Mouse (Mus musculus) stomach, embryonic 15.5 days (tissue): ENCODE data around the gene Twnk. TPM values are rescaled to one million over a fixed set of nuclear protein-coding genes. Genes with fewer than 3 reads are reported as not detected.

Source experiments
- ATAC-seq: fragments of 200-750 bp; cut with Nextera tagmentation; 2 replicates; pipeline ENCODE4 v1.8.0; 2017; ENCODE audit warnings: low read depth, moderate number of reproducible peaks, moderate TSS enrichment; ENCODE audit not compliant: insufficient read depth, low FRiP score
- H3K27ac ChIP-seq: fragments of 300-500 bp; sonication (generic); 2 replicates; pipeline ENCODE4 v1.5.1; 2015; ENCODE audit warnings: mild to moderate bottlenecking, inconsistent platforms
- H3K27me3 ChIP-seq: fragments of 300-500 bp; sonication (generic); replicated peaks from 2 replicates; pipeline ENCODE4 v1.6.1; 2015; ENCODE audit warnings: inconsistent platforms
- H3K36me3 ChIP-seq: fragments of 300-500 bp; sonication (generic); 2 replicates; pipeline ENCODE4 v1.6.1; 2015; ENCODE audit warnings: inconsistent platforms
- H3K4me1 ChIP-seq: fragments of 300-500 bp; sonication (generic); 2 replicates; pipeline ENCODE4 v1.6.1; 2015; ENCODE audit warnings: inconsistent platforms
- H3K4me2 ChIP-seq: fragments of 300-500 bp; sonication (generic); 2 replicates; pipeline ENCODE4 v1.6.1; 2015; ENCODE audit warnings: mild to moderate bottlenecking, inconsistent platforms
- H3K4me3 ChIP-seq: fragments of 300-500 bp; sonication (generic); replicated peaks from 2 replicates; pipeline ENCODE4 v1.5.1; 2015; ENCODE audit warnings: inconsistent platforms
- H3K9ac ChIP-seq: fragments of 300-500 bp; sonication (generic); 2 replicates; pipeline ENCODE4 v1.6.1; 2015; ENCODE audit warnings: inconsistent platforms
- H3K9me3 ChIP-seq: fragments of 300-500 bp; sonication (generic); 2 replicates; pipeline ENCODE4 v1.6.1; 2016; ENCODE audit warnings: inconsistent platforms
- WGBS: fragments of 180-500 bp; shearing (Covaris S2); methylation state at CpG from one replicate; pipeline ENCODE4 v1.1.7; 2015; 5-methylcytosine and 5-hydroxymethylcytosine counted together
- polyA plus RNA-seq: library from polyadenylated mRNA; unstranded; fragments of >200 nt; fragmentation: Nextera tagmentation; extraction: Ambion mirVana; gene quantifications from 2 replicates; pipeline ENCODE4 v1.2.1, GENCODE M21; 2015

The Twnk gene
- polyA plus RNA-seq, 1 experiment from 2014 or later: 18.3 TPM

- Histone ChIP-seq H3K9me3 (no peaks in the 10 kb centered on the region), H3K27me3 (no peaks in the 10 kb centered on the region), H3K4me2 (peak overlapping the region; percentile 95), H3K36me3 (no peaks in the 10 kb centered on the region), H3K4me3 (peak overlapping the region; percentile 59), H3K27ac (peak overlapping the region; percentile 100), H3K4me1 (peaks cover 53% of the 10 kb centered on the region), H3K9ac (peak overlapping the region; percentile 40; the same call in 1 of the 2 replicates)
- peak; percentile 21; the same call in 1 of the 2 replicates for ATAC-seq
- under 1% methylated on average over 18 of the region's 18 CpGs for WGBS
Measured at GRCm38 (mm10) chr19:45016341-45017215, 11.1 kb downstream of the Twnk start.

GRCm38 (mm10) chr19:45017216-45017771 lies 11.8 kb downstream of the Twnk start:
- Histone ChIP-seq H3K9ac (peak overlapping the region; percentile 58; the same call in 1 of the 2 replicates), H3K27me3 (no peaks in the 10 kb centered on the region), H3K9me3 (no peaks in the 10 kb centered on the region), H3K27ac (peak overlapping the region; percentile 100), H3K36me3 (no peaks in the 10 kb centered on the region), H3K4me1 (peaks cover 55% of the 10 kb centered on the region), H3K4me3 (peak overlapping the region; percentile 59), H3K4me2 (peak overlapping the region; percentile 95)
- WGBS: 0% methylated on average over 14 of the region's 27 CpGs
- peak; percentile 23 for ATAC-seq

DNA sequence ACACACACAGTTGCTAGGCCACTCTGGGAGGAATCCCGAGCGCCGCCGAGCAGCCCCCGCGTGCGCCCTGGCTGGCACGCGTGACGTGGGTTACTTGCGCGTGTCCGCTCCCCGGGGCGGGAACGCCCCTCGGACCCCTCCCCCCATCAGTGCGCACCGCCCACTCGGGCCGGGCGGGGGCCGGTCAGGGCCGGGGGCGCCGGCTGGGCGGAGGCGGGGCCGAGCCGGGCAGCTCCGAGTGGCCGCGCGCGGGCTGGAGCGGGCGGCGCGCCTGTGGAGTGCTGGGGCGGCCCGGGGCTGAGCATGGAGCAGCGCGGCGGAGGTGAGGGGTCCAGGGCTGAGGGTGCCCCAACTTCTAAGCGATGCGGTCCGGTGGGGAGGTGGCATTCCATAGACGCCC lies 12.4 kb downstream of the Twnk start:
- peak overlapping the region; percentile 100 for H3K27ac ChIP-seq
- H3K4me3 ChIP-seq: peak overlapping the region; percentile 59
- peak overlapping the region; percentile 58; the same call in 1 of the 2 replicates for H3K9ac ChIP-seq
- peak overlapping the region; percentile 95 for H3K4me2 ChIP-seq
- peak; percentile 52 for ATAC-seq
- no peaks in the 10 kb centered on the region for H3K9me3 ChIP-seq
- under 1% methylated on average over 48 of the region's 48 CpGs for WGBS
- H3K27me3 ChIP-seq: no peaks in the 10 kb centered on the region
- H3K4me1 ChIP-seq: peaks cover 52% of the 10 kb centered on the region
- H3K36me3 ChIP-seq: 0 out of 2 replicates have a peak, but pooled peaks cover 5% of the 10 kb centered on the region

DNA sequence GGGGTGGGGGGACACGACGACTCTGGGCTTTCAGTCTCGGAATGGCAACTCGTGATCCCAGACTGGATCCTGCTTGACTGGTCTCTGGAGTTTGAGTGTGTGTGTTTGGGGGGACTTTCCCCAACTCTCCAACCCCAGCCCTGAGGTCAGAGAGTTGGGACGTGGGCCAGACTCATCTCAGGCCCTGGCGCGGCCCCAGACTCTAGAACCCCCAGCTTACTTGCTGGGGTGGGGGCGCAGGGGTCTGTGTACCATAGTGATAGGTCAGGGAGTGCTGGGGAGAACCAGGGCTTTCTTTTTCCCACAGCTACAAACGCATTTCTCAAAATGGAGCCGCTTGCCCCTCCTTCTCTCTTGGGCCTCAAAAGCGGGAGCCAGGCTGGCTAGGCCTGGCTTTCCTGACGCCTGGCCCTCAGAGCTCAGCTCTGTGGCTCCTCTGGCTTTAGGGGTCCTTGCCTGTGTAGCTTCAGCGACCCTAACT lies 12.9 kb downstream of the Twnk start:
- Histone ChIP-seq H3K9ac (peak overlapping the region; percentile 58; the same call in 1 of the 2 replicates), H3K36me3 (peaks cover 6% of the 10 kb centered on the region; the same call in 1 of the 2 replicates), H3K9me3 (no peaks in the 10 kb centered on the region), H3K4me1 (peaks cover 47% of the 10 kb centered on the region), H3K4me2 (peak overlapping the region; percentile 95), H3K27ac (peak overlapping the region; percentile 100), H3K4me3 (peak overlapping the region; percentile 59), H3K27me3 (no peaks in the 10 kb centered on the region)
- under 1% methylated on average over 13 of the region's 13 CpGs for WGBS
- ATAC-seq: peak; percentile 1; the same call in 1 of the 2 replicates

GRCm38 (mm10) chr19:45020348-45020747 lies 14.9 kb downstream of the Twnk start:
- Histone ChIP-seq H3K4me1 (peaks cover 37% of the 10 kb centered on the region), H3K27me3 (no peaks in the 10 kb centered on the region), H3K27ac (0 out of 2 replicates have a peak overlapping the region, but pooled peaks have one; percentile 21), H3K36me3 (peaks cover 21% of the 10 kb centered on the region), H3K9me3 (no peaks in the 10 kb centered on the region), H3K4me2 (peak overlapping the region; percentile 95), H3K9ac (no peak overlapping the region; the same call in 1 of the 2 replicates), H3K4me3 (peak overlapping the region; percentile 11; the same call in 1 of the 2 replicates)
- ATAC-seq: no peak
- 49% methylated on average over 6 of the region's 6 CpGs for WGBS

DNA sequence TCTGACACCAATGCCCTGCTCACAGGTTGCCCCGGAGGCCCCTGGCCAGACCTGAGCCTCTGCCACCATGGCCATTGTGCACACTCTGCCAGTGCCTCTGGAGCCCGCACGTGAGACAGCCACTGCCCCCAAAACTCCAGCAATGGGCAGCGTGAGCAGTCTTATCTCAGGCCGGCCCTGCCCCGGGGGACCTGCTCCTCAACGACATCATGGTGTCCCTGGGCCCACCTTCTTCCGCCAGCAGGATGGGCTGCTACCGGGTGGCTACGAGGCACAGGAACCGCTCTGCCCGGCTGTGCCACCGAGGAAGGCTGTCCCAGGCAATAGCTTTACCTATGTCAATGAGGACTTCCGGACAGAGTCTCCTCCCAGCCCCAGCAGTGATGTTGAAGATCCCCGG lies 15.9 kb downstream of the Twnk start:
- no peak overlapping the region for H3K27ac ChIP-seq
- H3K4me2 ChIP-seq: peak overlapping the region; percentile 95
- H3K4me1 ChIP-seq: peaks cover 34% of the 10 kb centered on the region
- no peaks in the 10 kb centered on the region for H3K9me3 ChIP-seq
- WGBS: 84% methylated on average over 15 of the region's 15 CpGs
- ATAC-seq: no peak
- no peak overlapping the region for H3K4me3 ChIP-seq
- no peak overlapping the region for H3K9ac ChIP-seq
- peaks cover 31% of the 10 kb centered on the region for H3K36me3 ChIP-seq
- H3K27me3 ChIP-seq: no peaks in the 10 kb centered on the region

DNA sequence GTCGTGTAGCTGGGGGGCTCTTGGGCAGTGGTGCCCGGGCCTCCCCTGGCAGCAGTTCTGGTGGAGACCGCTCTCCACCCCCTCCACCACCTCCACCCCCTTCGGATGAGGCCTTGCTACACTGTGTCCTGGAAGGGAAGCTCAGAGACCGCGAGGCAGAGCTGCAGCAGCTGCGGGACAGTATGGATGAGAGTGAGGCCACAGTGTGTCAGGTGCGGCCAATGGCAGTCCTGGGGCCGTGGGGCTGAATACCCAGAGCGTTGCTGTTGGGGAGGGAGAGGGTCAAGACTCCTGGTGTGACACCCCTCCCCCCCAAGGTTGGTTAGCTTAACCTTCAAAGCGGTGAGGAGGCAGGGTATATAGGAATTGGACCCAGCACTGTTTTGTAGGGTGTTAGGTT lies 18.5 kb downstream of the Twnk start:
- H3K4me3 ChIP-seq: no peak overlapping the region
- no peaks in the 10 kb centered on the region for H3K9me3 ChIP-seq
- 86% methylated on average over 11 of the region's 11 CpGs for WGBS
- peaks cover 38% of the 10 kb centered on the region for H3K36me3 ChIP-seq
- no peak overlapping the region for H3K27ac ChIP-seq
- no peak for ATAC-seq
- H3K4me1 ChIP-seq: peaks cover 39% of the 10 kb centered on the region
- H3K4me2 ChIP-seq: no peak overlapping the region
- no peak overlapping the region for H3K9ac ChIP-seq
- H3K27me3 ChIP-seq: no peaks in the 10 kb centered on the region

DNA sequence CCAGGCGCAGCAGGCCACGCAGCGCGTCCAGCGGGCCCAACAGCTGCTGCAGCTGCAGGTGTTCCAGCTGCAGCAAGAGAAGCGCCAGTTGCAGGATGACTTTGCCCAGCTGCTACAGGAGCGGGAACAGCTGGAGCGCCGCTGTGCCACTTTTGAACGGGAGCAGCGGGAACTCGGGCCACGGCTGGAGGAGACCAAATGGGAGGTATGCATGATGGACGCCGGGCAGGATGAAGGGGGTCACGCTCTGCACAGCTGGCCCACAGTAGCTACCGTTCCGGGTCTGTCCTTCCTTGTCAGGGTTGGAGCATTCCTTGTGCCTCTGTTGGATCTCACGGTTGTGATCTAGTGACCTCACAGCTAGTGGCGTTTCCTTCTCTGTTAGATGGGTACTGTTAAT lies 19.3 kb downstream of the Twnk start:
- Histone ChIP-seq H3K27me3 (no peaks in the 10 kb centered on the region), H3K9me3 (no peaks in the 10 kb centered on the region), H3K36me3 (peaks cover 38% of the 10 kb centered on the region), H3K4me3 (no peak overlapping the region), H3K4me2 (no peak overlapping the region), H3K9ac (no peak overlapping the region), H3K4me1 (peaks cover 37% of the 10 kb centered on the region), H3K27ac (no peak overlapping the region)
- ATAC-seq: no peak
- 84% methylated on average over 20 of the region's 20 CpGs for WGBS

DNA sequence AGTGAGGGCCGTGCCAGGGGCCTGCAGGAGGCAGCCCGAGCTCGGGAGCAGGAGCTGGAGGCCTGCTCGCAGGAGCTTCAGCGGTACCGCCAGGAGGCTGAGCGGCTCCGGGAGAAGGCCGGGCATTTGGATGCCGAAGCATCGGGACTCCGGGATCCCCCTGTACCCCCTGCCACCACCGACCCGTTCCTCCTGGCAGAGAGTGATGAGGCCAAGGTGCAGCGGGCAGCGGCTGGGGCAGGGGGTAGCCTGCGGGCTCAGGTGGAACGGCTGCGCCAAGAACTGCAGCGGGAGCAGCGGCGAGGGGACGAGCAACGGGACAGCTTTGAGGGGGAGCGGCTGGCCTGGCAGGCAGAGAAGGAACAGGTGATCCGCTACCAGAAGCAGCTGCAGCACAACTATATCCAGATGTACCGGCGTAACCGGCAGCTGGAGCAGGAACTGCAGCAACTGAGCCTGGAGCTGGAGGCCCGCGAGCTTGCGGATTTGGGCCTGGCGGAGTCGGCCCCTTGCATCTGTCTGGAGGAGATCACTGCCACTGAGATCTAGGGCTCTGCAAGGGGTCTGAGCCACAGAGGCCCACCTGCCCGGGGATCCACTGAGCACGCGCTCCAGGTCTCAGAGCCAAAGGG lies 20.6 kb downstream of the Twnk start:
- H3K9me3 ChIP-seq: no peaks in the 10 kb centered on the region
- WGBS: 87% methylated on average over 37 of the region's 37 CpGs
- no peak for ATAC-seq
- no peaks in the 10 kb centered on the region for H3K27me3 ChIP-seq
- peaks cover 33% of the 10 kb centered on the region for H3K4me1 ChIP-seq
- H3K9ac ChIP-seq: no peak overlapping the region
- H3K27ac ChIP-seq: no peak overlapping the region
- no peak overlapping the region for H3K4me2 ChIP-seq
- peaks cover 38% of the 10 kb centered on the region for H3K36me3 ChIP-seq
- no peak overlapping the region for H3K4me3 ChIP-seq

GRCm38 (mm10) chr19:45026958-45027670 lies 21.7 kb downstream of the Twnk start:
- H3K4me3 ChIP-seq: no peak overlapping the region

DNA sequence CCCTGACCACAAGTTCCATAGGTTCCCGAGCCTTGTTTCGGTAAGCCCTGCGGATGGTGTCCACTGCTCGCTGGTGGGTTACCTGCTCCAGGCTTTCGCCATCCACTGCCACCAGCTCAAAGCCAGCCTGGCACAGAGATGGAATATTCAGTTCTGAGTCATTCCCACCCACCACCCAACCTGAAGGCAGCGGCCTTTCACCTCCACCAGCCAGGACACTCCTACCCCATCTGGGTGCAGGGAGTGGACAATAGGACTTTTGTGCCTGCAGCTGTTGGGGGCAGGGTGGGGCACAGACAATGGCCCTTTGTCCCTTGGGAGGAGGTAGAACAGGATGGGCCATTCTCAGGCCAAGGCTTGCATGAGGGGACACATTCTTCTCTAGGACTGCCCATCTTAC lies 22.4 kb downstream of the Twnk start:
- peaks cover 32% of the 10 kb centered on the region for H3K4me1 ChIP-seq
- H3K4me2 ChIP-seq: no peak overlapping the region
- no peak overlapping the region for H3K27ac ChIP-seq
- no peaks in the 10 kb centered on the region for H3K9me3 ChIP-seq
- peaks cover 34% of the 10 kb centered on the region for H3K36me3 ChIP-seq
- H3K9ac ChIP-seq: no peak overlapping the region
- WGBS: 84% methylated on average over 6 of the region's 6 CpGs
- no peak for ATAC-seq
- H3K4me3 ChIP-seq: no peak overlapping the region
- H3K27me3 ChIP-seq: no peaks in the 10 kb centered on the region

More at GRCm38 (mm10) chr19:45026958-45027670, 21.7 kb downstream of the Twnk start:
- H3K9ac ChIP-seq: no peak overlapping the region
- ATAC-seq: no peak
- 70% methylated on average over 6 of the region's 6 CpGs for WGBS
- H3K27me3 ChIP-seq: no peaks in the 10 kb centered on the region
- peaks cover 25% of the 10 kb centered on the region for H3K4me1 ChIP-seq
- no peak overlapping the region for H3K4me2 ChIP-seq
- no peaks in the 10 kb centered on the region for H3K9me3 ChIP-seq
- H3K27ac ChIP-seq: no peak overlapping the region
- peaks cover 38% of the 10 kb centered on the region for H3K36me3 ChIP-seq
